Mouse (Mus musculus) midbrain, embryonic 14.5 days (tissue): ENCODE data around the gene Stt3b. TPM values are rescaled to one million over a fixed set of nuclear protein-coding genes. Genes with fewer than 3 reads are reported as not detected.

Experiments
- ATAC-seq: fragments of 200-750 bp; cut with Nextera tagmentation; 2 replicates; pipeline ENCODE4 v1.8.0; 2017; ENCODE audit warnings: moderate number of reproducible peaks, moderate library complexity; ENCODE audit not compliant: low FRiP score, low TSS enrichment
- DNase-seq: peaks from one replicate; pipeline ENCODE4 v3.0.0-alpha.2; 2015
- H3K27ac ChIP-seq: fragments of 300-500 bp; sonication (generic); replicated peaks from 2 replicates; pipeline ENCODE4 v1.5.1; 2014; ENCODE audit warnings: mild to moderate bottlenecking, low read depth, low read length, moderate library complexity
- H3K27me3 ChIP-seq: fragments of 300-500 bp; sonication (generic); 2 replicates; pipeline ENCODE4 v1.6.1; 2014; ENCODE audit warnings: low read length, control low read depth, mixed read lengths; ENCODE audit not compliant: control insufficient read depth, insufficient read depth
- H3K36me3 ChIP-seq: fragments of 300-500 bp; sonication (generic); 2 replicates; pipeline ENCODE4 v1.6.1; 2014; ENCODE audit warnings: low read length, control low read depth; ENCODE audit not compliant: control insufficient read depth, insufficient read depth
- H3K4me1 ChIP-seq: fragments of 300-500 bp; sonication (generic); 2 replicates; pipeline ENCODE4 v1.6.1; 2014; ENCODE audit warnings: mild to moderate bottlenecking, antibody characterized with exemption, low read length, control low read depth; ENCODE audit not compliant: control insufficient read depth, insufficient read depth
- H3K4me2 ChIP-seq: fragments of 300-500 bp; sonication (generic); 2 replicates; pipeline ENCODE4 v1.6.1; 2014; ENCODE audit warnings: mild to moderate bottlenecking, low read length, moderate library complexity
- H3K4me3 ChIP-seq: fragments of 300-500 bp; sonication (generic); replicated peaks from 2 replicates; pipeline ENCODE4 v1.5.1; 2014; ENCODE audit warnings: low read depth, low read length
- H3K9ac ChIP-seq: fragments of 300-500 bp; sonication (generic); replicated peaks from 2 replicates; pipeline ENCODE4 v1.6.1; 2014; ENCODE audit warnings: mild to moderate bottlenecking, low read length, moderate library complexity
- H3K9me3 ChIP-seq: fragments of 300-500 bp; sonication (generic); 2 replicates; pipeline ENCODE4 v1.6.1; 2016; ENCODE audit warnings: low read length, control low read depth, mixed read lengths; ENCODE audit not compliant: control insufficient read depth
- WGBS: fragments of 180-500 bp; shearing (Covaris S2); extraction: QIAGEN DNeasy Blood & Tissue Kit; methylation state at CpG from one replicate; pipeline ENCODE4 v1.1.7; 2014; 5-methylcytosine and 5-hydroxymethylcytosine counted together
- polyA plus RNA-seq: library from polyadenylated mRNA; unstranded; fragments of >200 nt; fragmentation: Nextera tagmentation; extraction: Ambion mirVana; gene quantifications from 2 replicates; pipeline ENCODE4 v1.2.1, GENCODE M21; 2014

The Stt3b gene
- polyA plus RNA-seq, 1 experiment from 2014 or later: 101 TPM

GRCm38 (mm10) chr9:115239861-115240260 lies 70.4 kb downstream of the Stt3b start:
- no peak overlapping the region for H3K4me3 ChIP-seq
- peaks cover 52% of the 10 kb centered on the region for H3K36me3 ChIP-seq
- H3K4me2 ChIP-seq: no peak overlapping the region
- no peak overlapping the region for H3K9ac ChIP-seq
- no peaks in the 10 kb centered on the region for H3K27me3 ChIP-seq
- H3K9me3 ChIP-seq: no peaks in the 10 kb centered on the region
- no peaks in the 10 kb centered on the region for H3K4me1 ChIP-seq
- no peak for DNase-seq
- H3K27ac ChIP-seq: no peak overlapping the region
- ATAC-seq: no peak
- WGBS: 96% methylated on average over 5 of the region's 5 CpGs

DNA sequence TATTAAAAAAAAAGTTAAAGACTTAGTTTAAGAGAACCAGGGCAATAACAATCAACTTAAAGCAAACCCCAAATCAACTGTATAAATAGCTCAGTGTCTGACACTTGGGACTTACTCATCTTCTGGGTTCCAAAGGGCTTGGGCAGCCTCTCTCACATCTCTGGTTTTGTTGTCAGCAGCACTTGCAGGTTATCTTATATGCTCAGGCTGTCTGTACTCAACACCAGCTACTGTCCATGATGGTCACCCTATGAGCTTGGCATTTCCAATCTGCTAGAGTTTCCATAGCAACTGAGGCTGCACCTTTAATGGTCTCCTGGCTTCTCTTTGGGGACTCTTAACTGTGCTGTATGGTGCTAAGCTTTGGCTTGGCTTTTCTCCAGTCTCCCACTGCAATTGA lies 72.3 kb downstream of the Stt3b start:
- no peak overlapping the region for H3K27ac ChIP-seq
- H3K27me3 ChIP-seq: no peaks in the 10 kb centered on the region
- no peak overlapping the region for H3K4me3 ChIP-seq
- H3K4me1 ChIP-seq: no peaks in the 10 kb centered on the region
- no peak overlapping the region for H3K4me2 ChIP-seq
- DNase-seq (no peak), ATAC-seq (no peak)
- H3K9me3 ChIP-seq: no peaks in the 10 kb centered on the region
- H3K36me3 ChIP-seq: peaks cover 33% of the 10 kb centered on the region
- no peak overlapping the region for H3K9ac ChIP-seq

DNA sequence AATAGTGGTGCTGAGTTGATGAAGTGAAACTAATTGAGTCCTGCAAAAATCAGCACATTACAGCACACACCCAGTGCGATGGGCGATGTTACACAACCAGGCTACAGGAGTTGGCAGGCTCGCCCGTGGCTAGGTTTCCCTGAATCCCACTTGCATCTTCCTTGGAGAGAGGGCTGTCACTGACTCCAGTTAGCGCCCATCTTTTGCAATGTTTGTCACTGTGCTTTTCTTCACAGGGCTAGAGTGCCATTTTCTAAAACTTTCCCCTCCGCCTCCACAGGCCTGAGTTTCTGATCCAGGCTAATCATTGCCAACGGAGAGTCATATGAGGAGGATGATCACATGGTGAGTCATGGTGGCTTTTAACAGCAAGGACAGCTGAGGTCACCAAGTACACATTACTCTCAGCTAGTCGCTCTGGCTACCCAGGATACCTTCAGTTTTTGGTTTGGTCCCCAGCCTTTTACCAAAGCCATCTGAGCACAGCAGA lies 73.8 kb downstream of the Stt3b start:
- no peak overlapping the region for H3K9ac ChIP-seq
- WGBS: 94% methylated on average over 8 of the region's 8 CpGs
- DNase-seq: no peak
- ATAC-seq: no peak
- no peaks in the 10 kb centered on the region for H3K4me1 ChIP-seq
- H3K4me2 ChIP-seq: no peak overlapping the region
- H3K4me3 ChIP-seq: no peak overlapping the region
- no peaks in the 10 kb centered on the region for H3K9me3 ChIP-seq
- no peaks in the 10 kb centered on the region for H3K27me3 ChIP-seq
- H3K27ac ChIP-seq: no peak overlapping the region
- H3K36me3 ChIP-seq: peaks cover 17% of the 10 kb centered on the region

DNA sequence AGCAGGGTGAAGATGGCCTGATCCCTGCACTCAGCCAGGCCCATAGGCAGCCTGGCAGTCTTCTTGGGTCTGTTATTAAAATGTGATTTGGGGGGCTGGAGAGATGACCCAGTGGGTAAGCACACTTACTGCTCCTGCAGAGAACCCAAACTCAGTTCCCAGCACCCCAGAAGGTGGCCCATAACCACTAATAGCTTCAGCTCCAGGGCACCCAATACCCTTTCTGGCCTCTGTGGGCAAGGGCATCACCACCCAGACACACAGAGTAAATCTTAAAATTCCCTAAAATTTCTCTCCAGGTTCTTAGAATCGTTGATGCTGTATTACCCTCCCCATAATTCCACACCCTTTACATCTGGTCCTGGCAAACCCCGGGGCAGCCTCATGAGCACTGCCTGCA lies 75.7 kb downstream of the Stt3b start:
- ATAC-seq: no peak
- H3K4me3 ChIP-seq: no peak overlapping the region
- H3K27ac ChIP-seq: no peak overlapping the region
- H3K4me2 ChIP-seq: no peak overlapping the region
- WGBS: 94% methylated on average over 2 of the region's 2 CpGs
- DNase-seq: no peak
- H3K9ac ChIP-seq: no peak overlapping the region
- H3K4me1 ChIP-seq: no peaks in the 10 kb centered on the region
- no peaks in the 10 kb centered on the region for H3K27me3 ChIP-seq
- peaks cover 4% of the 10 kb centered on the region; the same call in 1 of the 2 replicates for H3K36me3 ChIP-seq
- no peaks in the 10 kb centered on the region for H3K9me3 ChIP-seq

GRCm38 (mm10) chr9:115233721-115234120 lies 76.5 kb downstream of the Stt3b start:
- H3K36me3 ChIP-seq: no peaks in the 10 kb centered on the region
- no peaks in the 10 kb centered on the region for H3K27me3 ChIP-seq
- no peak for ATAC-seq
- DNase-seq: no peak
- no peak overlapping the region for H3K4me3 ChIP-seq
- no peak overlapping the region for H3K4me2 ChIP-seq
- H3K4me1 ChIP-seq: no peaks in the 10 kb centered on the region
- H3K9me3 ChIP-seq: no peaks in the 10 kb centered on the region
- WGBS: 92% methylated on average over 5 of the region's 5 CpGs
- no peak overlapping the region for H3K27ac ChIP-seq
- H3K9ac ChIP-seq: no peak overlapping the region

GRCm38 (mm10) chr9:115231476-115231875 lies 78.7 kb downstream of the Stt3b start:
- Histone ChIP-seq H3K9ac (no peak overlapping the region), H3K4me3 (no peak overlapping the region), H3K27me3 (no peaks in the 10 kb centered on the region), H3K4me2 (no peak overlapping the region), H3K4me1 (no peaks in the 10 kb centered on the region), H3K9me3 (no peaks in the 10 kb centered on the region), H3K27ac (no peak overlapping the region), H3K36me3 (no peaks in the 10 kb centered on the region)
- DNase-seq: no peak
- ATAC-seq: no peak
- 91% methylated on average over 3 of the region's 3 CpGs for WGBS

- 21% methylated on average over 3 of the region's 3 CpGs for WGBS
- ATAC-seq: no peak
- Histone ChIP-seq H3K4me3 (no peak overlapping the region), H3K9ac (no peak overlapping the region), H3K36me3 (no peaks in the 10 kb centered on the region), H3K27me3 (no peaks in the 10 kb centered on the region), H3K4me1 (no peaks in the 10 kb centered on the region), H3K27ac (no peak overlapping the region), H3K9me3 (no peaks in the 10 kb centered on the region), H3K4me2 (no peak overlapping the region)
- no peak for DNase-seq
These were observed 80.1 kb downstream of the Stt3b start for GRCm38 (mm10) chr9:115230141-115230540.

GRCm38 (mm10) chr9:115229676-115230075 lies 80.5 kb downstream of the Stt3b start:
- no peak for DNase-seq

GRCm38 (mm10) chr9:115229145-115229544 lies 81.1 kb downstream of the Stt3b start:
- Histone ChIP-seq H3K4me2 (no peak overlapping the region), H3K27me3 (no peaks in the 10 kb centered on the region), H3K9ac (no peak overlapping the region), H3K9me3 (no peaks in the 10 kb centered on the region), H3K4me1 (no peaks in the 10 kb centered on the region), H3K27ac (no peak overlapping the region), H3K4me3 (no peak overlapping the region), H3K36me3 (no peaks in the 10 kb centered on the region)
- DNase-seq (no peak), ATAC-seq (no peak)
- 71% methylated on average over 4 of the region's 4 CpGs for WGBS

More at GRCm38 (mm10) chr9:115229676-115230075, 80.5 kb downstream of the Stt3b start:
- Histone ChIP-seq H3K9ac (no peak overlapping the region), H3K27ac (no peak overlapping the region), H3K4me2 (no peak overlapping the region), H3K9me3 (no peaks in the 10 kb centered on the region), H3K4me1 (no peaks in the 10 kb centered on the region), H3K4me3 (no peak overlapping the region), H3K27me3 (no peaks in the 10 kb centered on the region), H3K36me3 (no peaks in the 10 kb centered on the region)
- no peak for ATAC-seq
- 74% methylated on average over 10 of the region's 10 CpGs for WGBS
